Mouse (Mus musculus): ENCODE results near the gene Slc12a8.
"Not testable (repeated sequence)": the region's sequence is repeated elsewhere in the genome, so short reads cannot be mapped to it uniquely, and the experiment has no call there.

The Slc12a8 gene

GRCm38 (mm10) chr16:33516807-33517565 is at the start of gene Slc12a8:
TSS of gene Slc12a8 (plus strand) at chr16:33517328.
- DNase-seq (ENCODE audit: low spot score in 2 of 2), result no peak

DNA sequence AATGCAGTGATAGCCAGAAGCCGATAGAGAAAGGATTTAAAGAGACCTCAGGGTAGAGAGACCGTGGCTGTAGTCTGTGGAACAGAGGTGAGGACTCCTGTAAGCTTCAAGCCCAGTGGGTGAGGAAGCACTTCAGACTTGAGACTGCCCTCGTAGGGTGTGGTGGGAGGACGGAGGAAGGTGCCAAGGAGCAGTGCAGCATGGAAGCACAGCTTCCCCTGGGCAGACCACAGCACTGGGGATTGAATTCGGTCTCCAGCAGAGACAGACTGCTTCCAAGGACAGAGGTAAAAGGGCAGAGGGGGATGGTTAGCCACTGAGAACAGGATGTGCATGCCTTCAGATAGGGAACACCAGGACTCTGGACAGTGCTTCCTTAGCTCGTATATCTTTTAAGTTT is 49.7 kb upstream of the Slc12a8 start:
- DNase-seq (ENCODE audit: low spot score in 2 of 2), result no peak

- no peak for DNase-seq (ENCODE audit: low spot score in 2 of 2)
Measured at GRCm38 (mm10) chr16:33469973-33470372, 47.2 kb upstream of the Slc12a8 start.

GRCm38 (mm10) chr16:33474381-33474780 is 42.7 kb upstream of the Slc12a8 start:
- no peak for DNase-seq (ENCODE audit: low spot score in 2 of 2)

GRCm38 (mm10) chr16:33479926-33480325 is 37.2 kb upstream of the Slc12a8 start:
- DNase-seq (ENCODE audit: low spot score in 2 of 2), result no peak

DNA sequence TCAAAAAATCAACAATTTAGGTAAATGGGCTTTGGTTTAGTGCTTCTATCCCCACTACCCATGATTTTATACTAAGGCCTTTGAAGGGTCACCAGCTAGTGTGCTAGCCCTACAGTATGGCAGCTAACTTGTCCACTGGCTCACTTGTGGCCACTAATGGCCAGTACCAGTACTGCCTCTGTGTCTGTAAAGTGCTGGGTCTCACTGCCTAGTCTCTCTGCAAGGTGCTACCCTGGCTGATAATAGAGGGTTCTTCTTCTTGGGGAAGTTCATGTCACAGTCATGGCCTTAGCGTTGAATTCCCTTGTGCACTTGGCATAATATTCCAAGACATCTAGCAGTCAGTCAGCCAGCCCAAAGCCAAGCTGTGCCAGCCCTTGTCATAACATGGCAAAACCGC is 36.0 kb upstream of the Slc12a8 start:
- DNase-seq (ENCODE audit: low spot score in 2 of 2), result peak; percentile 4 to 16

DNA sequence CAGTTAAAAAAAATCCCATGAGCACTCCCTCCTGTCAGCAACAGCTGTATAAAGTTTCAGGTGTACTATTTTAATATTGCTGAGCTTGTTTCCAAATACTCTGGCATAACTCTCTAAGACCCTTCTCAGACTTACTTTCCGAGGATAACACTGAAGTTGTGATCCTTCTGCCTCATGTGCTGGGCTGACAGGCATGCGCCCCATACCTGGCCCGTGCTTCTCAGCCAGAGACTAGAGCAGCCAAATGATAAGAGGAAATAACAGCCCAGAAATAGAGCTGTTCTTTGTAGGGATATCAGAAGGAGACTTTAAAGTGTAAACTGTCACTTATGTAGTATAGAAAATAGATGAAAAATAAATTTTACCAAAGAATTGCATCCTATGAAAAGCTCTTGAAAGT is 34.8 kb upstream of the Slc12a8 start:
- no peak for DNase-seq (ENCODE audit: low spot score in 2 of 2)

GRCm38 (mm10) chr16:33487709-33488108 is 29.4 kb upstream of the Slc12a8 start:
- no peak for DNase-seq (ENCODE audit: low spot score in 2 of 2)

DNA sequence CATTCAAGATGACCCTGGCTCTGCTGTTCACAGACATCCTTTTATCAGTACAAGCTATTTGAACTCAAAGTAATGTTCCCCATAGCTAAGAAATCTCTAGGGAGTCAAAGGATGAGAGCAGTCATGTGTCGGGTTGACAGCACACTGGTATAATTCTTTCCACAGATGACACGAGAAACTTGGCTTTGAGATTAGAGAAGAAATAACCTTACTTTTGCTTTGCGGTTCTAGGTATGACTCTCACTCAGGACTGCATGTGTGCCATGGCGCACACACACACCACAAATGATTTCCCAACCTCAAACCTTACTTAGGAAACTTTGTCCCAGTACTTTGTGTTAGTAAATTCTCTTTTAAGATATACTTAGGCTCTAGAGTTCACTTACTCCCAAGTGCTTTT is 22.8 kb upstream of the Slc12a8 start:
- no peak for DNase-seq (ENCODE audit: low spot score in 2 of 2)

- no peak for DNase-seq (ENCODE audit: low spot score in 2 of 2)
Measured at GRCm38 (mm10) chr16:33508082-33508481, 9.0 kb upstream of the Slc12a8 start.

DNA sequence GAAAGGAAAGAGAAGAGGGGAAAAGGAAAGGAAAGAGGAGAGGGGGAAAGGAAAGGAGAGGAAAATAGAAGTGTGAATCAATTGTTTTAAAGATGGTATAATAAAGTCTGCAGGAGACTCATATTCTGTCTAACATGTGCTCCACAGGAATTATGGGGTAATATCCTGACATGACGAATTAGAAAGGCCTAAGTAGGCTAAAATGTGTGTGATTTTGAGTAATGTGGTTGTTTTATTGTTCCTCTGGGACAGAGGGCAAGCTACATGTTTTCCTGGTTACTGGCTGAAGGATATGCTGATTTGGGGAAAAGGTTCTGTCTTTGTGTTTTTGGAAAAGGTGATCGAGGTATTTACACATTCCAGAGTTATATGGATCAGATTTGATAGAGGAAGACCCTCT is 7.9 kb upstream of the Slc12a8 start:
- not testable (repeated sequence) for DNase-seq (ENCODE audit: low spot score in 2 of 2)

GRCm38 (mm10) chr16:33510856-33511255 is 6.3 kb upstream of the Slc12a8 start:
- DNase-seq (ENCODE audit: low spot score in 2 of 2), result not testable (repeated sequence)

DNA sequence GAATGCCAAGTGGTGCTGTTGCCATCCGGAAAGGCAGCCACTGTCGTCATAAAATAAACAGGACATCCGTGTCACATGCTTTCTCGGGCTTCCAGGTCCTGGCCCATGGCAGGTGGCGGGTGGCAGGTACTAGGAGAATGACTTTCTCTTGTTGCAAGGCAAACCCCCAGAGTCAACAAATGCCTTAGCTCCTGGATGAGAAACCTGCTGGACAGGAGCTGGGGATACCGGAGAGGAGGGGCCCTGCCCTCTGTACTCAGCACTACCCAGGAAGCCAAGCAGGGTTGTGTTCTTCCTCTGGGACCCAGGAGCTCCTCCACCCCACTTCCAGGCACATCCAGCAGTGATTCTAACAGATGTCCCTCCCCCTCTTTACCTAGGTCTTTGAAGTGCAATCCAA is 4.6 kb upstream of the Slc12a8 start:
- no peak for DNase-seq (ENCODE audit: low spot score in 2 of 2)

DNA sequence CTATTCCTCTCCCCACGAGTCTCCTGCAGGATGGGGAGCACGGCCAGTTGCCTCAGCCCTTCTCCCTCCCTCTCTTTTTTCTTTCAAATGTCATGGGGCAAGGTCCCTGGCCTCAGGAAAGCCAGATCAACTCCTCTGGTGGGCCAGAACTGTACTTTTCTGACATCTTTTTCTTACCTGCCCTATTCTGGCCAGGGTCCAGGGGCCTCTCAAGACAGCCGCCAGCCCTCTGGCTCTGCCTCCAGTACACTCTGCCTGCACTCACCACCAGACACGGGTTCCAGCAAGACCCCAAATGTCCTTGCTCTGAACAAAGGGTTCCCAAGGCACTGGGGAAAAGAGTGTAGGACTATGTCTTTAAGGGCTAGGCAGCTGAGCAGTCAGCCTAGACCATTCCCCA is 499 bp downstream of the Slc12a8 start:
- no peak for DNase-seq (ENCODE audit: low spot score in 2 of 2)

GRCm38 (mm10) chr16:33518236-33518635 is 1.1 kb downstream of the Slc12a8 start:
- DNase-seq (ENCODE audit: low spot score in 2 of 2), result no peak

GRCm38 (mm10) chr16:33519916-33520568 is 2.9 kb downstream of the Slc12a8 start:
- no peak for DNase-seq (ENCODE audit: low spot score in 2 of 2)

- DNase-seq (ENCODE audit: low spot score in 2 of 2), result no peak
Measured at GRCm38 (mm10) chr16:33522516-33522915, 5.4 kb downstream of the Slc12a8 start.

GRCm38 (mm10) chr16:33523571-33523970 is 6.4 kb downstream of the Slc12a8 start:
- DNase-seq (ENCODE audit: low spot score in 2 of 2), result no peak

- DNase-seq (ENCODE audit: low spot score in 2 of 2), result peak; percentile 11 to 16
Measured at GRCm38 (mm10) chr16:33529502-33530454, 12.7 kb downstream of the Slc12a8 start.

- peak; percentile 40 to 48 for DNase-seq (ENCODE audit: low spot score in 2 of 2)
Measured at GRCm38 (mm10) chr16:33531184-33531583, 14.1 kb downstream of the Slc12a8 start.

GRCm38 (mm10) chr16:33536456-33536855 is 19.3 kb downstream of the Slc12a8 start:
- DNase-seq (ENCODE audit: low spot score in 2 of 2), result peak; percentile 23 to 29

Data from spleen, postnatal 36 days (tissue).